Mouse (Mus musculus): ENCODE data around the gene Twsg1. TPM values are rescaled to one million over a fixed set of nuclear protein-coding genes. Genes with fewer than 3 reads are reported as not detected.

Gene Twsg1
- polyA plus RNA-seq, 1 experiment from 2014 or later: 36.0 TPM

- Histone ChIP-seq H3K27me3 (replicated peaks; ENCODE audit: control insufficient read depth, insufficient read depth, low read length) (no peaks in the 10 kb centered on the region), H3K27ac (ENCODE audit: low read depth, low read length) (no peak overlapping the region), H3K9ac (ENCODE audit: low read depth, low read length) (no peak overlapping the region), H3K36me3 (ENCODE audit: control insufficient read depth, insufficient read depth) (peaks cover 27% of the 10 kb centered on the region), H3K4me2 (replicated peaks; ENCODE audit: low read depth) (no peak overlapping the region), H3K4me3 (ENCODE audit: low read depth, low read length) (no peak overlapping the region), H3K4me1 (replicated peaks; ENCODE audit: control insufficient read depth, insufficient read depth, low read length) (peaks cover 7% of the 10 kb centered on the region; the same call in 1 of the 2 replicates), H3K9me3 (ENCODE audit: control insufficient read depth) (no peaks in the 10 kb centered on the region)
- TF ChIP-seq CTCF (IDR thresholded peaks at IDR 0.05; ENCODE audit: low read depth): no peak
- WGBS: 73% methylated on average over 7 of the region's 7 CpGs
- ATAC-seq: no peak
These were observed 20.7 kb downstream of the Twsg1 start for GRCm38 (mm10) chr17:65930158-65930826.

GRCm38 (mm10) chr17:65929319-65929978 is 21.6 kb downstream of the Twsg1 start:
- no peak for ATAC-seq
- TF ChIP-seq CTCF (IDR thresholded peaks at IDR 0.05; ENCODE audit: low read depth): no peak
- H3K27ac ChIP-seq (ENCODE audit: low read depth, low read length): no peak overlapping the region
- no peak overlapping the region for H3K4me2 ChIP-seq (replicated peaks; ENCODE audit: low read depth)
- no peak overlapping the region for H3K4me3 ChIP-seq (ENCODE audit: low read depth, low read length)
- H3K36me3 ChIP-seq (ENCODE audit: control insufficient read depth, insufficient read depth): peaks cover 30% of the 10 kb centered on the region
- H3K9ac ChIP-seq (ENCODE audit: low read depth, low read length): no peak overlapping the region
- H3K9me3 ChIP-seq (ENCODE audit: control insufficient read depth): no peaks in the 10 kb centered on the region
- peaks cover 7% of the 10 kb centered on the region; the same call in 1 of the 2 replicates for H3K4me1 ChIP-seq (replicated peaks; ENCODE audit: control insufficient read depth, insufficient read depth, low read length)
- no peaks in the 10 kb centered on the region for H3K27me3 ChIP-seq (replicated peaks; ENCODE audit: control insufficient read depth, insufficient read depth, low read length)
- WGBS: 63% methylated on average over 22 of the region's 22 CpGs

GRCm38 (mm10) chr17:65927077-65927476 is 23.9 kb downstream of the Twsg1 start:
- no peak for ATAC-seq
- Histone ChIP-seq H3K9ac (ENCODE audit: low read depth, low read length) (no peak overlapping the region), H3K27me3 (replicated peaks; ENCODE audit: control insufficient read depth, insufficient read depth, low read length) (no peaks in the 10 kb centered on the region), H3K27ac (ENCODE audit: low read depth, low read length) (no peak overlapping the region), H3K36me3 (ENCODE audit: control insufficient read depth, insufficient read depth) (peaks cover 26% of the 10 kb centered on the region; the same call in 1 of the 2 replicates), H3K4me3 (ENCODE audit: low read depth, low read length) (no peak overlapping the region), H3K4me1 (replicated peaks; ENCODE audit: control insufficient read depth, insufficient read depth, low read length) (peaks cover 7% of the 10 kb centered on the region; the same call in 1 of the 2 replicates), H3K4me2 (replicated peaks; ENCODE audit: low read depth) (no peak overlapping the region), H3K9me3 (ENCODE audit: control insufficient read depth) (no peaks in the 10 kb centered on the region)
- no peak for TF ChIP-seq CTCF (IDR thresholded peaks at IDR 0.05; ENCODE audit: low read depth)
- 89% methylated on average over 4 of the region's 4 CpGs for WGBS

DNA sequence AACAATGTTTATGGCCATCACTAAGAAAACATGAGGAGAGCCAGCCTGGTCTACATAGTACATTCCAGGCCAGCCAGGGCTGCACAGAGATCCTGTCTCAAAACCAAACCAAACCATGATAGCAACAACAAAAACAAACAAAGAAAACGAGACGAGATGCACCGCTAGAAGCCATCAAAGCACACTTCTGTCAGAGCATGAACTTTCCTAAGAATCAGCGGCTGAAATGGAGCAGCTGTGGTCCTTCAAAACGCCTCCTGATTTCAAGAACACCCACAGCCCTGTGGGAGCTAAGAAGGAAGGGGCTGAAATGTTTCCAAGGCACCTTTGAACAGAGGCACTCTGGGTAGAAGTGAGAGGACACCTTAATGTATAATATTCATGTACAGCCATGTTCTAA is 26.8 kb downstream of the Twsg1 start:
- no peaks in the 10 kb centered on the region for H3K27me3 ChIP-seq (replicated peaks; ENCODE audit: control insufficient read depth, insufficient read depth, low read length)
- no peaks in the 10 kb centered on the region for H3K9me3 ChIP-seq (ENCODE audit: control insufficient read depth)
- no peak overlapping the region for H3K9ac ChIP-seq (ENCODE audit: low read depth, low read length)
- no peak overlapping the region for H3K4me2 ChIP-seq (replicated peaks; ENCODE audit: low read depth)
- WGBS: 56% methylated on average over 5 of the region's 5 CpGs
- H3K27ac ChIP-seq (ENCODE audit: low read depth, low read length): no peak overlapping the region
- H3K36me3 ChIP-seq (ENCODE audit: control insufficient read depth, insufficient read depth): peaks cover 26% of the 10 kb centered on the region; the same call in 1 of the 2 replicates
- H3K4me3 ChIP-seq (ENCODE audit: low read depth, low read length): no peak overlapping the region
- no peaks in the 10 kb centered on the region for H3K4me1 ChIP-seq (replicated peaks; ENCODE audit: control insufficient read depth, insufficient read depth, low read length)
- TF ChIP-seq CTCF (IDR thresholded peaks at IDR 0.05; ENCODE audit: low read depth): no peak
- ATAC-seq: no peak

- 87% methylated on average over 6 of the region's 6 CpGs for WGBS
- Histone ChIP-seq H3K4me1 (replicated peaks; ENCODE audit: control insufficient read depth, insufficient read depth, low read length) (no peaks in the 10 kb centered on the region), H3K4me3 (ENCODE audit: low read depth, low read length) (no peak overlapping the region), H3K9ac (ENCODE audit: low read depth, low read length) (no peak overlapping the region), H3K36me3 (ENCODE audit: control insufficient read depth, insufficient read depth) (peaks cover 24% of the 10 kb centered on the region; the same call in 1 of the 2 replicates), H3K4me2 (replicated peaks; ENCODE audit: low read depth) (no peak overlapping the region), H3K27me3 (replicated peaks; ENCODE audit: control insufficient read depth, insufficient read depth, low read length) (no peaks in the 10 kb centered on the region), H3K27ac (ENCODE audit: low read depth, low read length) (no peak overlapping the region), H3K9me3 (ENCODE audit: control insufficient read depth) (no peaks in the 10 kb centered on the region)
- TF ChIP-seq CTCF (IDR thresholded peaks at IDR 0.05; ENCODE audit: low read depth): no peak
- ATAC-seq: no peak
These were observed 29.1 kb downstream of the Twsg1 start for GRCm38 (mm10) chr17:65921975-65922374.

GRCm38 (mm10) chr17:65919235-65919634 is 31.8 kb downstream of the Twsg1 start:
- H3K9me3 ChIP-seq (ENCODE audit: control insufficient read depth): no peaks in the 10 kb centered on the region
- H3K27me3 ChIP-seq (replicated peaks; ENCODE audit: control insufficient read depth, insufficient read depth, low read length): no peaks in the 10 kb centered on the region
- WGBS: 49% methylated on average over 3 of the region's 3 CpGs
- H3K36me3 ChIP-seq (ENCODE audit: control insufficient read depth, insufficient read depth): peaks cover 6% of the 10 kb centered on the region; the same call in 1 of the 2 replicates
- no peak overlapping the region for H3K4me3 ChIP-seq (ENCODE audit: low read depth, low read length)
- no peak overlapping the region for H3K27ac ChIP-seq (ENCODE audit: low read depth, low read length)
- no peaks in the 10 kb centered on the region for H3K4me1 ChIP-seq (replicated peaks; ENCODE audit: control insufficient read depth, insufficient read depth, low read length)
- peak; percentile 74 for ATAC-seq
- H3K9ac ChIP-seq (ENCODE audit: low read depth, low read length): no peak overlapping the region
- TF ChIP-seq CTCF (IDR thresholded peaks at IDR 0.05; ENCODE audit: low read depth): no peak
- H3K4me2 ChIP-seq (replicated peaks; ENCODE audit: low read depth): no peak overlapping the region

Data from intestine, postnatal 0 days (tissue).